Mouse (Mus musculus): ENCODE measurements at regions not wholly inside any gene's neighbourhood (a gene's known extent, or its start where the extent isn't known, plus 50 kb on each side); places are given as distances from the start of the nearest gene placed in this dataset.

GRCm38 (mm10) chr2:134126988-134127387 lies 427.2 kb downstream of the Hao1 start:
- Histone ChIP-seq H3K4me3 (no peak overlapping the region), H3K27me3 (ENCODE audit: low read depth, poor library complexity, severe bottlenecking) (no peaks in the 10 kb centered on the region), H3K27ac (replicated peaks) (no peak overlapping the region), H3K36me3 (no peaks in the 10 kb centered on the region), H3K9me3 (replicated peaks) (no peaks in the 10 kb centered on the region), H3K4me1 (no peaks in the 10 kb centered on the region)
- WGBS, result 92% methylated on average over 1 of the region's 1 CpGs
- DNase-seq (ENCODE audit: low spot score), result no peak

- H3K9me3 ChIP-seq (replicated peaks), result no peaks in the 10 kb centered on the region
- no peaks in the 10 kb centered on the region for H3K27me3 ChIP-seq (ENCODE audit: low read depth, poor library complexity, severe bottlenecking)
- H3K4me3 ChIP-seq, result no peak overlapping the region
- no peaks in the 10 kb centered on the region for H3K36me3 ChIP-seq
- H3K27ac ChIP-seq (replicated peaks), result no peak overlapping the region
- H3K4me1 ChIP-seq, result no peaks in the 10 kb centered on the region
- DNase-seq (ENCODE audit: low spot score), result no peak
Observed at GRCm38 (mm10) chr2:134107286-134107685, 446.9 kb downstream of the Hao1 start.

- Histone ChIP-seq H3K4me3 (no peak overlapping the region), H3K27me3 (ENCODE audit: low read depth, poor library complexity, severe bottlenecking) (no peaks in the 10 kb centered on the region), H3K4me1 (no peaks in the 10 kb centered on the region), H3K27ac (replicated peaks) (no peak overlapping the region), H3K9me3 (replicated peaks) (no peaks in the 10 kb centered on the region), H3K36me3 (no peaks in the 10 kb centered on the region)
- no peak for DNase-seq (ENCODE audit: low spot score)
- WGBS, result 91% methylated on average over 2 of the region's 2 CpGs
Observed at GRCm38 (mm10) chr2:134088374-134088773, 465.8 kb downstream of the Hao1 start.

GRCm38 (mm10) chr2:134080148-134080547 lies 474.0 kb downstream of the Hao1 start:
- 0 out of 2 replicates have a peak, but pooled peaks cover 4% of the 10 kb centered on the region for H3K4me1 ChIP-seq
- H3K36me3 ChIP-seq, result no peaks in the 10 kb centered on the region
- WGBS, result 81% methylated on average over 1 of the region's 1 CpGs
- H3K27me3 ChIP-seq (ENCODE audit: low read depth, poor library complexity, severe bottlenecking), result no peaks in the 10 kb centered on the region
- H3K27ac ChIP-seq (replicated peaks), result no peak overlapping the region
- no peak overlapping the region for H3K4me3 ChIP-seq
- H3K9me3 ChIP-seq (replicated peaks), result no peaks in the 10 kb centered on the region
- no peak for DNase-seq (ENCODE audit: low spot score)

- no peak for DNase-seq (ENCODE audit: low spot score)
- no peaks in the 10 kb centered on the region for H3K36me3 ChIP-seq
- 0 out of 2 replicates have a peak, but pooled peaks cover 4% of the 10 kb centered on the region for H3K4me1 ChIP-seq
- H3K9me3 ChIP-seq (replicated peaks), result no peaks in the 10 kb centered on the region
- H3K4me3 ChIP-seq, result no peak overlapping the region
- WGBS, result 69% methylated on average over 1 of the region's 1 CpGs
- H3K27ac ChIP-seq (replicated peaks), result no peak overlapping the region
- H3K27me3 ChIP-seq (ENCODE audit: low read depth, poor library complexity, severe bottlenecking), result no peaks in the 10 kb centered on the region
Observed at GRCm38 (mm10) chr2:134077953-134078352, 476.2 kb downstream of the Hao1 start.

GRCm38 (mm10) chr2:134067910-134068335 lies 486.2 kb downstream of the Hao1 start:
- Histone ChIP-seq H3K4me1 (no peaks in the 10 kb centered on the region; the same call in 1 of the 2 replicates), H3K9me3 (replicated peaks) (no peaks in the 10 kb centered on the region), H3K4me3 (no peak overlapping the region), H3K27me3 (ENCODE audit: low read depth, poor library complexity, severe bottlenecking) (no peaks in the 10 kb centered on the region), H3K27ac (replicated peaks) (no peak overlapping the region), H3K36me3 (no peaks in the 10 kb centered on the region)
- WGBS, result 49% methylated on average over 8 of the region's 8 CpGs
- DNase-seq (ENCODE audit: low spot score), result peak; percentile 36

GRCm38 (mm10) chr2:134067404-134067803 lies 486.8 kb downstream of the Hao1 start:
- WGBS, result 100% methylated on average over 1 of the region's 1 CpGs
- Histone ChIP-seq H3K9me3 (replicated peaks) (no peaks in the 10 kb centered on the region), H3K36me3 (no peaks in the 10 kb centered on the region), H3K4me1 (no peaks in the 10 kb centered on the region; the same call in 1 of the 2 replicates), H3K27me3 (ENCODE audit: low read depth, poor library complexity, severe bottlenecking) (no peaks in the 10 kb centered on the region), H3K27ac (replicated peaks) (no peak overlapping the region), H3K4me3 (no peak overlapping the region)
- DNase-seq (ENCODE audit: low spot score), result no peak

- Histone ChIP-seq H3K36me3 (no peaks in the 10 kb centered on the region), H3K27ac (replicated peaks) (no peak overlapping the region), H3K27me3 (ENCODE audit: low read depth, poor library complexity, severe bottlenecking) (no peaks in the 10 kb centered on the region), H3K4me3 (no peak overlapping the region), H3K4me1 (no peaks in the 10 kb centered on the region), H3K9me3 (replicated peaks) (no peaks in the 10 kb centered on the region)
- DNase-seq (ENCODE audit: low spot score), result no peak
- WGBS, result 86% methylated on average over 2 of the region's 2 CpGs
Observed at GRCm38 (mm10) chr2:134059916-134060618, 494.1 kb downstream of the Hao1 start.

GRCm38 (mm10) chr2:134036359-134036874 lies 484.5 kb downstream of the Bmp2 start:
- H3K4me1 ChIP-seq, result peaks cover 5% of the 10 kb centered on the region
- H3K4me3 ChIP-seq, result no peak overlapping the region
- peak; percentile 49 for DNase-seq (ENCODE audit: low spot score)
- 63% methylated on average over 6 of the region's 6 CpGs for WGBS
- no peaks in the 10 kb centered on the region for H3K27me3 ChIP-seq (ENCODE audit: low read depth, poor library complexity, severe bottlenecking)
- H3K27ac ChIP-seq (replicated peaks), result no peak overlapping the region
- no peaks in the 10 kb centered on the region for H3K9me3 ChIP-seq (replicated peaks)
- no peaks in the 10 kb centered on the region for H3K36me3 ChIP-seq

- peak; percentile 20 for DNase-seq (ENCODE audit: low spot score)
- 68% methylated on average over 4 of the region's 4 CpGs for WGBS
Observed at GRCm38 (mm10) chr2:134029631-134030414, 477.9 kb downstream of the Bmp2 start.

GRCm38 (mm10) chr2:134029153-134029552 lies 477.2 kb downstream of the Bmp2 start:
- DNase-seq (ENCODE audit: low spot score), result no peak
- Histone ChIP-seq H3K4me1 (no peaks in the 10 kb centered on the region), H3K27ac (replicated peaks) (no peak overlapping the region), H3K27me3 (ENCODE audit: low read depth, poor library complexity, severe bottlenecking) (no peaks in the 10 kb centered on the region), H3K4me3 (no peak overlapping the region), H3K36me3 (no peaks in the 10 kb centered on the region), H3K9me3 (replicated peaks) (no peaks in the 10 kb centered on the region)
- 74% methylated on average over 2 of the region's 2 CpGs for WGBS

More at GRCm38 (mm10) chr2:134029631-134030414, 477.9 kb downstream of the Bmp2 start:
- H3K9me3 ChIP-seq (replicated peaks), result no peaks in the 10 kb centered on the region
- H3K27me3 ChIP-seq (ENCODE audit: low read depth, poor library complexity, severe bottlenecking), result no peaks in the 10 kb centered on the region
- no peak overlapping the region for H3K27ac ChIP-seq (replicated peaks)
- H3K36me3 ChIP-seq, result no peaks in the 10 kb centered on the region
- no peaks in the 10 kb centered on the region for H3K4me1 ChIP-seq
- H3K4me3 ChIP-seq, result no peak overlapping the region

- no peaks in the 10 kb centered on the region for H3K27me3 ChIP-seq (ENCODE audit: low read depth, poor library complexity, severe bottlenecking)
- no peaks in the 10 kb centered on the region for H3K4me1 ChIP-seq
- DNase-seq (ENCODE audit: low spot score), result no peak
- H3K4me3 ChIP-seq, result no peak overlapping the region
- H3K27ac ChIP-seq (replicated peaks), result no peak overlapping the region
- no peaks in the 10 kb centered on the region for H3K9me3 ChIP-seq (replicated peaks)
- no peaks in the 10 kb centered on the region for H3K36me3 ChIP-seq
Observed at GRCm38 (mm10) chr2:134017109-134017508, 465.1 kb downstream of the Bmp2 start.

- no peak overlapping the region for H3K4me3 ChIP-seq
- no peaks in the 10 kb centered on the region for H3K36me3 ChIP-seq
- whole genome bisulfite sequencing, result 70% methylated on average over 1 of the region's 1 CpGs
- no peak for DNase-seq (ENCODE audit: low spot score)
- H3K4me1 ChIP-seq, result no peaks in the 10 kb centered on the region
- H3K27ac ChIP-seq (replicated peaks), result no peak overlapping the region
- H3K9me3 ChIP-seq (replicated peaks), result no peaks in the 10 kb centered on the region
- H3K27me3 ChIP-seq (ENCODE audit: low read depth, poor library complexity, severe bottlenecking), result no peaks in the 10 kb centered on the region
Observed at GRCm38 (mm10) chr2:134003146-134003545, 451.2 kb downstream of the Bmp2 start.

Data from midbrain, embryonic 10.5 days (tissue).